Mouse (Mus musculus) cerebellum, adult 2 months (tissue): ENCODE results near the gene Gm10226.

Experiments
- CTCF ChIP-seq: fragments of 200-500 bp; IDR thresholded peaks from 2 replicates; pipeline ENCODE4 v1.5.1; 2011; ENCODE audit warnings: low read depth, mild to moderate bottlenecking, control low read depth, low read length, moderate library complexity, borderline replicate concordance; ENCODE audit not compliant: insufficient read depth
- POLR2A ChIP-seq: fragments of 200-500 bp; IDR thresholded peaks from 2 replicates; pipeline ENCODE4 v1.6.1; 2011; ENCODE audit warnings: low read length, control low read depth, borderline replicate concordance; ENCODE audit not compliant: insufficient read depth

DNA sequence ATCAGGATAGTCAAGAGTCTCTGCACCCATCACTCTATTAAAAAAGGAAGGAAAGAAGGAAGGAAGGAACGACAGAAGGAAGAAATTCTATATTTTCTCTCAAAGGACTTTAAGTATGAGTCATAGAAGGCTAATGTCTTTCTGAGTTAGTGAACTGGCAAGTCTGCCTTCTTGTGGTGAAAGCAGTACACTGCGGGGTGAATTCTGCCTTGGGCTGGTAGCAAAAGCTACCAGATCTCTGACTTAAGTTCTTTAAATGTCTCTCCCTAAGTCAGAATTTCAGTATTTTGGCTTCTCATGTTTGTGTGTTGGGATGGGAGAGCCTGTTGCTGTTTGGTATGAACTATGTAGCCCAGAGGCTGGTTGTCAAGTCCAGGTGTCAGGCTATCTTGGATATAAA is 41.7 kb upstream of the Gm10226 start:
- TF ChIP-seq CTCF (no peak), POLR2A (no peak)
